Mouse (Mus musculus): Measurements from ENCODE around the gene Psme1. TPM values are rescaled to one million over a fixed set of nuclear protein-coding genes. Genes with fewer than 3 reads are reported as not detected.

Psme1 gene
- polyA plus RNA-seq, 1 experiment = 129 TPM

GRCm38 (mm10) chr14:55578668-55579269 lies 846 bp downstream of the Psme1 start:
- no peaks in the 10 kb centered on the region for H3K27me3 ChIP-seq (ENCODE audit: control insufficient read depth, insufficient read depth, low read length)
- 11% methylated on average over 6 of the region's 6 CpGs for WGBS
- peaks cover 11% of the 10 kb centered on the region; the same call in 1 of the 2 replicates for H3K36me3 ChIP-seq (ENCODE audit: control insufficient read depth, insufficient read depth, low read length)
- TF ChIP-seq POLR2A (IDR thresholded peaks at IDR 0.05; ENCODE audit: control insufficient read depth, extremely low read depth, insufficient read depth, low read length, poor library complexity) (no peak), CTCF (IDR thresholded peaks at IDR 0.05; ENCODE audit: borderline replicate concordance, control insufficient read depth, extremely low read depth, insufficient read depth, low read length, poor library complexity) (no peak; the same call in 1 of the 2 replicates)
- no peak for DNase-seq
- peak overlapping the region; percentile 69 for H3K4me3 ChIP-seq (ENCODE audit: control insufficient read depth, insufficient read depth, low read length)
- peaks cover 16% of the 10 kb centered on the region; the same call in 1 of the 2 replicates for H3K4me1 ChIP-seq (replicated peaks; ENCODE audit: control insufficient read depth, insufficient read depth, low read length)
- peak overlapping the region; percentile 20; the same call in 1 of the 2 replicates for H3K27ac ChIP-seq (ENCODE audit: control insufficient read depth, insufficient read depth, low read length)

GRCm38 (mm10) chr14:55579511-55580496 lies 1.9 kb downstream of the Psme1 start:
- WGBS = 95% methylated on average over 23 of the region's 23 CpGs
- Histone ChIP-seq H3K27me3 (ENCODE audit: control insufficient read depth, insufficient read depth, low read length) (no peaks in the 10 kb centered on the region), H3K36me3 (ENCODE audit: control insufficient read depth, insufficient read depth, low read length) (peaks cover 11% of the 10 kb centered on the region; the same call in 1 of the 2 replicates), H3K4me3 (ENCODE audit: control insufficient read depth, insufficient read depth, low read length) (no peak overlapping the region), H3K4me1 (replicated peaks; ENCODE audit: control insufficient read depth, insufficient read depth, low read length) (peaks cover 20% of the 10 kb centered on the region), H3K27ac (ENCODE audit: control insufficient read depth, insufficient read depth, low read length) (no peak overlapping the region)
- no peak for TF ChIP-seq POLR2A (IDR thresholded peaks at IDR 0.05; ENCODE audit: control insufficient read depth, extremely low read depth, insufficient read depth, low read length, poor library complexity)
- TF ChIP-seq CTCF (IDR thresholded peaks at IDR 0.05; ENCODE audit: borderline replicate concordance, control insufficient read depth, extremely low read depth, insufficient read depth, low read length, poor library complexity) = no peak
- DNase-seq = no peak

GRCm38 (mm10) chr14:55580731-55581130 lies 2.8 kb downstream of the Psme1 start:
- peaks cover 28% of the 10 kb centered on the region for H3K4me1 ChIP-seq (replicated peaks; ENCODE audit: control insufficient read depth, insufficient read depth, low read length)
- H3K27me3 ChIP-seq (ENCODE audit: control insufficient read depth, insufficient read depth, low read length) = no peaks in the 10 kb centered on the region
- no peak for TF ChIP-seq POLR2A (IDR thresholded peaks at IDR 0.05; ENCODE audit: control insufficient read depth, extremely low read depth, insufficient read depth, low read length, poor library complexity)
- no peak for TF ChIP-seq CTCF (IDR thresholded peaks at IDR 0.05; ENCODE audit: borderline replicate concordance, control insufficient read depth, extremely low read depth, insufficient read depth, low read length, poor library complexity)
- no peak overlapping the region for H3K27ac ChIP-seq (ENCODE audit: control insufficient read depth, insufficient read depth, low read length)
- no peak overlapping the region for H3K4me3 ChIP-seq (ENCODE audit: control insufficient read depth, insufficient read depth, low read length)
- H3K36me3 ChIP-seq (ENCODE audit: control insufficient read depth, insufficient read depth, low read length) = peaks cover 11% of the 10 kb centered on the region; the same call in 1 of the 2 replicates
- WGBS = 97% methylated on average over 16 of the region's 16 CpGs
- no peak for DNase-seq

- no peak for DNase-seq
- WGBS = 88% methylated on average over 9 of the region's 9 CpGs
- Histone ChIP-seq H3K27me3 (ENCODE audit: control insufficient read depth, insufficient read depth, low read length) (no peaks in the 10 kb centered on the region), H3K36me3 (ENCODE audit: control insufficient read depth, insufficient read depth, low read length) (peaks cover 15% of the 10 kb centered on the region; the same call in 1 of the 2 replicates), H3K4me3 (ENCODE audit: control insufficient read depth, insufficient read depth, low read length) (no peak overlapping the region), H3K27ac (ENCODE audit: control insufficient read depth, insufficient read depth, low read length) (no peak overlapping the region), H3K4me1 (replicated peaks; ENCODE audit: control insufficient read depth, insufficient read depth, low read length) (peaks cover 20% of the 10 kb centered on the region)
- TF ChIP-seq POLR2A (IDR thresholded peaks at IDR 0.05; ENCODE audit: control insufficient read depth, extremely low read depth, insufficient read depth, low read length, poor library complexity) = no peak
Measured at GRCm38 (mm10) chr14:55581981-55582681, 4.2 kb downstream of the Psme1 start.

- no peak for DNase-seq
- no peak for TF ChIP-seq CTCF (IDR thresholded peaks at IDR 0.05; ENCODE audit: borderline replicate concordance, control insufficient read depth, extremely low read depth, insufficient read depth, low read length, poor library complexity)
- no peak for TF ChIP-seq POLR2A (IDR thresholded peaks at IDR 0.05; ENCODE audit: control insufficient read depth, extremely low read depth, insufficient read depth, low read length, poor library complexity)
- H3K36me3 ChIP-seq (ENCODE audit: control insufficient read depth, insufficient read depth, low read length) = peaks cover 16% of the 10 kb centered on the region; the same call in 1 of the 2 replicates
- no peak overlapping the region for H3K27ac ChIP-seq (ENCODE audit: control insufficient read depth, insufficient read depth, low read length)
- H3K4me3 ChIP-seq (ENCODE audit: control insufficient read depth, insufficient read depth, low read length) = peak overlapping the region; percentile 57
- H3K27me3 ChIP-seq (ENCODE audit: control insufficient read depth, insufficient read depth, low read length) = no peaks in the 10 kb centered on the region
- 46% methylated on average over 5 of the region's 5 CpGs for WGBS
- peaks cover 16% of the 10 kb centered on the region for H3K4me1 ChIP-seq (replicated peaks; ENCODE audit: control insufficient read depth, insufficient read depth, low read length)
Measured at GRCm38 (mm10) chr14:55584303-55584701, 6.4 kb downstream of the Psme1 start.

All from thymus, adult 2 months (tissue).